Mouse (Mus musculus): ENCODE measurements around the gene BC035044. TPM values are rescaled to one million over a fixed set of nuclear protein-coding genes. Genes with fewer than 3 reads are reported as not detected.
"Not testable (repeated sequence)": the region's sequence is repeated elsewhere in the genome, so short reads cannot be mapped to it uniquely, and the experiment has no call there.

The BC035044 gene
- polyA plus RNA-seq, 1 experiment = 1.4 TPM

DNA sequence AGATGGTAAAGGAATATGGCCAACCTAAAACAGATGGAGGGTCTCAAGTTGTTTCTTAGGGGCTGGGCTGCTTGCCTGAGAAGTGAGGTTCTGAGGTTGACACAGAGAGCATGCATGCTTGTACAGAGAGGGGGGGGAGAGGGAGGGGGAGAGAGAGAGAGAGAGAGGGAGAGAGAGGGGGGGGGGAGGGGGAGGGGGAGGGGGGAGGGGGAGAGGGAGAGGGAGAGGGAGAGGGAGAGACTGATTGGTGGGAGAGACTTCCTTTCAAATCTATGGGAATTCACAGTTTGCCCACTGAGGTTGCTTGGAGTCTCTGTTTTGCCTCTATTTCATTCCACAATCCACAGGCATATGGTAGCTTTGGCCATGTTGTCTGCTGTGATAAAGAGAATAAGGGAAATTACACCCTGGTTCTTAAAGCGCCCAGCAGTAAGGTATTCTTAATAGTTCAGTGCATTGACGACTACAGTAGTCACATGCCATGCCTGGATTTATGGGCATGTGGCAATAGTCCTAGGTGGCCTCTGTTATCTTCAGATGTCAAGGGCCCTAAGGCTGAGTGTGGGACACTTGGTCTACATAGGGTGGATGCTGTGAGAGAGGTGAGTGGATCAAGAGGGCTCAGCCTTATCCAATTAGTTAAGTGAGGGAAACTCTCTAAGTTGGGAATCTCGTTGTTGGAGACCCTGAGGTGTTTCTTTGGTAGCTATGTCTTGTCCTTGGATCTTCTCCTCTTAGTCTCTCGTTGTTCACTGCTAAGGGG lies 49.4 kb downstream of the BC035044 start:
- Histone ChIP-seq H3K4me3 (ENCODE audit: insufficient read depth, low read length) (no peak overlapping the region), H3K4me1 (ENCODE audit: control insufficient read depth, insufficient read depth, low read length) (peaks cover 15% of the 10 kb centered on the region), H3K27ac (ENCODE audit: insufficient read depth, low read depth, low read length) (no peak overlapping the region)
- TF ChIP-seq POLR2A (IDR thresholded peaks at IDR 0.05; ENCODE audit: borderline replicate concordance, low read depth, low read length) = no peak
- no peak for TF ChIP-seq CTCF (IDR thresholded peaks at IDR 0.05; ENCODE audit: low read depth, low read length)

DNA sequence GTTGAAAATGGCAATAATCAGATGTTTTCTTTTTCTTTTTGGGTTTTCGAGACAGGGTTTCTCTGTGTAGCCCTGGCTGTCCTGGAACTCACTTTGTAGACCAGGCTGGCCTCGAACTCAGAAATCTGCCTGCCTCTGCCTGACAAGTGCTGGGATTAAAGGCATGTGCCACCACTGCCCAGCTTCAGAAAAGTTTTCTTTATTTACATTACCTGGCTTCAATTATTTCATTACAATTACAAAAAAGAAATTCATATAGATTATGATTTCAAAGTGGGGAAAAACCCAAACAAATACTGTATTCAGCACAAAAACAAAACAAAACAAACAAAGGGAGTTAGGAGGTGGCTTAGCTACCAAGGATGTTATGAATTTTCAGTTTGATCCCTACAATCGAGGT lies 50.3 kb downstream of the BC035044 start:
- H3K27ac ChIP-seq (ENCODE audit: insufficient read depth, low read depth, low read length); H3K4me3 ChIP-seq (ENCODE audit: insufficient read depth, low read length): not testable (repeated sequence)
- H3K4me1 ChIP-seq (ENCODE audit: control insufficient read depth, insufficient read depth, low read length) = peaks cover 13% of the 10 kb centered on the region

DNA sequence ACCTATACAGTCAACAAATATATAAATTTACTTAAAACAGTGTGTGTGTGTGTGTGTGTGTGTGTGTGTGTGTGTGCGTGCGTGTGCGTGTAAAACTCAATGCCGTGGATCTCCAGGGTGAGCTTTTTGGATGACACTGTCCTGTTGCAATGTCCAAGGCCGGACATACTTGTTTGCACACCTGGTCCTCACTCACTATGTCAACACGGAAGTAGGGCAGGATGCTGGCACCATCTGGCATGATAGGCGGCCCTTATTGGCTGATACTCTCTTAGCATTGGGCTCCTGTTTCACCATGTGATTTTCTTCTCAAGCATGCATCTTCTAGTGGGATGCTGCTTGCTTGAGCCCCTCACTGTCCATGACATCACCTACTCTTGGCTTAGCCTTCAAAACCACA lies 51.0 kb downstream of the BC035044 start:
- TF ChIP-seq POLR2A (IDR thresholded peaks at IDR 0.05; ENCODE audit: borderline replicate concordance, low read depth, low read length) = no peak
- peak overlapping the region; percentile 65; the same call in 1 of the 2 replicates for H3K4me3 ChIP-seq (ENCODE audit: insufficient read depth, low read length)
- H3K27ac ChIP-seq (ENCODE audit: insufficient read depth, low read depth, low read length) = no peak overlapping the region
- peaks cover 17% of the 10 kb centered on the region for H3K4me1 ChIP-seq (ENCODE audit: control insufficient read depth, insufficient read depth, low read length)

DNA sequence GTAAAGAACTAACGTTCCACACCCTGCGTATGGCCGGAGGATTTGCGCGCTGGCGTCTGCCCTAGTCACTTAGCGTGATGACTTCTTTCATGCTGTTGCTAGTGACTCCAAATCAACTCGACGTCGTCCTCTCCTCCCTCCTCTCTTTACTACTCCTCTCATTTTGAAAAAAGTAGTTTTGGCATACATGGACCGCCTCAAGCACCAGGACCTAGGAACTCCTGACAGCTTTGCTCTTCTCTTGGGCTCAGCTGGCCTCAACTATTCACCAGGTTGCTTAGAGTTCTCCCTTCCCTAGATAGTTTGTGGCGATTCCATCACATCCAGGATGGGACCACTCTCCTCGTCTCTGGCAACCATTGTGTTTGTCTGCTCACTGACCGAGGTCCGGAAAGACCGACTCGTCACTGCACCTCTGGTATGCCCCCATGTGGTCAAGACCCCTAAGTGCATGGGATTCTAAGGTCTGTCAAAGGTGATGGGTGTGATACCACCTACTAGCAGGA lies 51.6 kb downstream of the BC035044 start:
- TF ChIP-seq POLR2A (IDR thresholded peaks at IDR 0.05; ENCODE audit: borderline replicate concordance, low read depth, low read length) = no peak
- TF ChIP-seq CTCF (IDR thresholded peaks at IDR 0.05; ENCODE audit: low read depth, low read length) = peak; percentile 51
- H3K27ac ChIP-seq (ENCODE audit: insufficient read depth, low read depth, low read length) = peak overlapping the region; percentile 47
- H3K4me1 ChIP-seq (ENCODE audit: control insufficient read depth, insufficient read depth, low read length) = peaks cover 12% of the 10 kb centered on the region

DNA sequence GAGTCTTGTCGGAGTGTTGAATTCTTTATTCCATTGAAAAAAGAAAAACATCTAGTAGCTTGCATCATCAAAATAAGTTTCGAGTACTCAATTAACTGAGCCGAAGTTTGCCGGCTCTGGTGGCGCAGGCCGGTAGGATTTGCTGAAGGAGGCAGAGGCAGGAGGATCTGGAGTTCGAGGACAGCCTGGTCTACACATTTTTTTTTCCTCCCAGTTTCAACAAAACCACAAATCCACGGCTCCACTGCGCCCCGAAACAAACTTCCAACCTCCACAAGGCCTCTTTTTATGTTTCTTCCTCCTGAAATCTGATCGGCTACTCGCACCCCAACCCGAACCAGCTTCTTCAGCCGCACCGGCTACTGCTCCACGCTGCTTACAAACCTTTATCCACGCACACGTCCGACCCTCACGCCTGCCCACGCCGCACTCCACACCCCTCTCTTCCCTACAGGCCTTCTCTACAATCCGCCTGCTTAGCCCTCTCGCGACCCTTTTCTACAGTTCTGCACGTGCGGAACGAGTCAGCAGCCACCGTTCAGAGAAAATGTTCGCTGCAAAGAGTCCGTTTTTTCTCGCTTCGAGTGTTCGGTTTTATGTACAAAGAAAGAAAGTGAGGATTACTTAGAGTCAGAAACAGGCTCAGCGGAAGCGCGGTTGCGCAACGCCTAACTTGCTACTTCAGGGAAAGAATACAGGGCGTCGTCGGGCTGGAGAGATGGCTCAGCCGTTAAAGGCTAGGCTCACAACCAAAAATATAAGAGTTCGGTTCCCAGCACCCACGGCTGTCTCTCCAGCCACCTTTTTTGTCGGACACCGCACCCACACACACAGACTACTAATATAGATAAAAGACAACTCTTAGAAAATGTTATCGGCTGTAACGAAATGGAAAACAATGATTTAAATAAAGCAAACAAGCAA lies 52.3 kb downstream of the BC035044 start:
- no peak for TF ChIP-seq POLR2A (IDR thresholded peaks at IDR 0.05; ENCODE audit: borderline replicate concordance, low read depth, low read length)
- TF ChIP-seq CTCF (IDR thresholded peaks at IDR 0.05; ENCODE audit: low read depth, low read length) = no peak
- peak overlapping the region; percentile 92 for H3K4me3 ChIP-seq (ENCODE audit: insufficient read depth, low read length)
- peak overlapping the region; percentile 92 for H3K27ac ChIP-seq (ENCODE audit: insufficient read depth, low read depth, low read length)
- H3K4me1 ChIP-seq (ENCODE audit: control insufficient read depth, insufficient read depth, low read length) = peaks cover 14% of the 10 kb centered on the region; the same call in 1 of the 2 replicates

More for the DNA sequence above, 51.6 kb downstream of the BC035044 start:
- H3K4me3 ChIP-seq (ENCODE audit: insufficient read depth, low read length) = peak overlapping the region; percentile 65

DNA sequence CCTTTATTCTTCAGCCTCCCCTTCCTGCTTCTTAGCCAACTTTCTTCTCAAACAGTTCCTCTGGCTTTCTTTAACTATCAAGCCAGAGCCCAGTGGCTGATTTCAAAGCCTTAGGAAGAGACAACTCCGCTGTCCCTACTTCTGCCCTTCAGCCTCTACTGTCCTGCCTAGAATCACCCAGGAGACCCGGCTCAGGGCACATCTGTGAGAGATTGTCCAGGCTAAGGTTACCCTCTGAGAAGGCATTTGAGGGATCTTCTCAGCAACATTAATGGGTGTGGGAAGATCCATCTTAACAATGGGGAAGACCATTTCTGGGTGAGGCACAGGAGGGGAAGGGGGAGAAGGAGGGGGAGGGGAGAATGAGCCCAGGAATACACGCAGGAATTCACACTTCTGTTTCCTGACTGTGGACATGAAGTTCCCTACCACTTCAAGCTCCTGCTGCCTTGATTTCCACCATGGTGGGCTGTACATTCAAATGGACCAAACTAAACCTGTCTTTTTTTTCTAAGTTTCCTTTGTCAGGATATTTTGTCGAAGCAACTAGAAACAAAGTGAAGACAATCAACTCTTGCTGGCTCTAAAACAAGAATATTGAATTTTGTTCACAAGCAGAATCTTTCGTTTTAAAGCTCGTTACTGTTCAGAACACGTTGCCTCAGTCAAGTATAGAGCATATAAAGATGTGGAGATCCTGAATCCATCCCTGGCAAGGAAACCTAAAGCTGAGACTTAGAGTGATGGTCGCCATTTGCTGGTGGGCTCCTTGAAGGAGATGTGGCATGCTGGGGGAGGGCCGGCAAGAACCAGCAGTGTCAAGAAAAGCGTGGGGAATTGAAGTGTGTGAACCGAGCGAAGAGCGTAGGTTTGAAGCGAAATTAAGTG lies 53.2 kb downstream of the BC035044 start:
- H3K4me3 ChIP-seq (ENCODE audit: insufficient read depth, low read length) = peak overlapping the region; percentile 92
- H3K4me1 ChIP-seq (ENCODE audit: control insufficient read depth, insufficient read depth, low read length) = peaks cover 21% of the 10 kb centered on the region; the same call in 1 of the 2 replicates
- TF ChIP-seq POLR2A (IDR thresholded peaks at IDR 0.05; ENCODE audit: borderline replicate concordance, low read depth, low read length) (no peak), CTCF (IDR thresholded peaks at IDR 0.05; ENCODE audit: low read depth, low read length) (no peak)
- no peak overlapping the region for H3K27ac ChIP-seq (ENCODE audit: insufficient read depth, low read depth, low read length)

DNA sequence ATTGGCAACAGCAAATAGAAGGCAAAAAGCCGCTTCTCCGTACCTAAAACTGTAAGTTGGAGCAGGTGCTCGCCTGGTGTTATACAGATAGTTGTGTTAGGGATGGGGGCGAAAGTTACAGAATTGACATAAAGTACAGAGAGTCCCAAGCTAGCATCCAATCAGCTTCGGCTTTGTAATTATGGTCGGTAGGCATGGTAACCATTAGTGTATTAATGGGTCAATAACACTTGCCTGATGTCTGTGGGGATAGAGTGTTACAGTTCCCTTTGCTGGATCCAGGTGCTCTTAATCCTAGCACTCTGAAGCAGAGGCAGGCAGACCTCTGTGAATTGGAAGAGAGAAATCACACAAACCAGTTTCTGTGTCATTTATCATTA lies 54.0 kb downstream of the BC035044 start:
- Histone ChIP-seq H3K27ac (ENCODE audit: insufficient read depth, low read depth, low read length) (no peak overlapping the region), H3K4me3 (ENCODE audit: insufficient read depth, low read length) (no peak overlapping the region), H3K4me1 (ENCODE audit: control insufficient read depth, insufficient read depth, low read length) (peaks cover 21% of the 10 kb centered on the region; the same call in 1 of the 2 replicates)
- TF ChIP-seq CTCF (IDR thresholded peaks at IDR 0.05; ENCODE audit: low read depth, low read length) = no peak
- no peak for TF ChIP-seq POLR2A (IDR thresholded peaks at IDR 0.05; ENCODE audit: borderline replicate concordance, low read depth, low read length)

DNA sequence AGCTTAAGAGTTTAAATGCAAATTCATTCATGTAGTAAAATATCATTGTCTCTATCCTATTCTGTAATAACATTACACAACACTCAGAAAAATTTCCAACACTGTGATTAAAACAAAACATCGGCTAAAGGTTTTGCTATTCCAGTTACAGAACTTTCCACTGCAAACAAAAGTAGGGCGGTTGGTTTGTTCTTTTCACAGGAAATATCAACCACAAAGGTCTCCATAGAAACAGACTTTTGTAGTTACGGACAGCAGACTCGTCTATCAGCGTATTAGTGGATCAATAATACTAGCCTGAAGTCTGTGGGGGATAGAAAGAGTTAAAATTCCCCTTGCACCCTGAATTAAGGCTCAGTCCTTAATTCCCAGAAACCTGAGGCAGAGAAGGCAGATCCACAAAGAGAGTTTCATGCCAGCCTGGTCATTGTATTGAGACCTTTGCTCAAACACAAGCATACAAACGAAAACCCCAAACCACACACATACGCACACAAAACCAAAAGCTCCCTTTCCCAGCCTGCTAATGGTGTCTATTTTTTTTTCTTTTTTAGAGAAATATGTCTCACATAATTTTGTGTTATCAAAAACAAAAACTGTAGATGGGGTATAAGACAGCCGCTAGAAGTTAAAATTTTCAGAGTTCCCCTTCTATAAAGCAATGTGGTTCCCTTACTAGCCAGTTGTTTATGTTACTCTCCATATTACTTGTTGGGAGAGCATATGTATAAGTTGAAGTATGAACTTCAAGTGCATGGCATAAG lies 54.6 kb downstream of the BC035044 start:
- TF ChIP-seq POLR2A (IDR thresholded peaks at IDR 0.05; ENCODE audit: borderline replicate concordance, low read depth, low read length) (no peak), CTCF (IDR thresholded peaks at IDR 0.05; ENCODE audit: low read depth, low read length) (no peak)
- Histone ChIP-seq H3K27ac (ENCODE audit: insufficient read depth, low read depth, low read length) (no peak overlapping the region), H3K4me1 (ENCODE audit: control insufficient read depth, insufficient read depth, low read length) (peaks cover 21% of the 10 kb centered on the region; the same call in 1 of the 2 replicates), H3K4me3 (ENCODE audit: insufficient read depth, low read length) (no peak overlapping the region)

Data from bone marrow macrophage, adult 2 months (primary cell).